In the genomic region with DNA sequence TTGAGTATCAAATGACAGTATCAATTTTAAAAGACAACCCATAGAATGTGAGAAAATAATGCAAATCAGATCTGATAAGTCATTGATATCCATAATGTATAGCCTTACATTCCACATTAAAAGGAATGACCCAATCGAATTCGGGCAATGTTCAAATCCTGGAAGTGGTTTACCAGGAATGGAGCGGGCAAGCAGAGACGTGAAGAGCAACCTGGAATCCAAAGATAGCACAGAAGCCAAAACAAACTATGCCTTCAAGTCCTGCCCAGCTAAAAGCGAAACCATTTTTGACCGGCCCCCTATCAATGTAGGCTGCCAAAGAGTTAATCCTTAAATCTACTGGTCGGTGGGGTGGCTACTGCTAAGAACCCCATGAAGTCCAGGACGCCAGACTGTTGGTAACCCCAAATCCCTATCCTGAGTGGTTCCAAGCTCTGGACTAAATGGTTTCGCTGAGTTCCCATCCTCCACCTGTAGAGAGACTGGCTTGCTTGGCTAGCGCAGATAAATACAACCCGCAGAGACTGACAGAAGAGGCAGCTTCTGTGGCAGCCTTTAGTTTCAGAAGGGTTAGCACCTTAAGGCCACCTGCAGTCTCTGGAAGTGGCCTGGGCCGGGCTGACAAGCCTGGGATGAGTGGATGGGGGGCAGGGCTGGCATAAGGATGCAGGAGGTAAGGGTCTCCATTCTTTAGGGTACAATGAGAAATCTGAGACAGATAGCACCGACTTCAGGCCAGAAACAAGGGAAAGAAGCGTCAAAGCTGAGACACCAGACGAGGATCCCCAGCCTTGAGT, we compare ENCODE assay signal across 8 mouse cellular contexts. TPM values are rescaled to one million over a fixed set of nuclear protein-coding genes. Genes with fewer than 3 reads are reported as not detected.
DNase-seq lines count a peak whose midpoint lies in the region; ATAC-seq and TF ChIP-seq lines count a peak whose summit lies in the region.

No protein-coding gene starts in this region.

- H3K79me2 ChIP-seq in CH12.LX (replicated peaks; ENCODE audit: control insufficient read depth, extremely low read depth, insufficient read depth, poor library complexity, severe bottlenecking): no peaks in the 10 kb centered on the region

- peak overlapping the region; percentile 95 for H3K4me2 ChIP-seq in CH12.LX (ENCODE audit: insufficient read depth, low read depth, poor library complexity, severe bottlenecking)
- peak overlapping the region; percentile 69 for H3K4me2 ChIP-seq in forebrain, embryonic 15.5 days (replicated peaks)
- peak overlapping the region; percentile 67 for H3K4me2 ChIP-seq in liver, embryonic 16.5 days (ENCODE audit: low read depth, low read length)

- no peaks in the 10 kb centered on the region for H3K9me3 ChIP-seq in CH12.LX (replicated peaks; ENCODE audit: low read length)
- no peaks in the 10 kb centered on the region for H3K9me3 ChIP-seq in forebrain, embryonic 15.5 days
- H3K9me3 ChIP-seq in liver, embryonic 16.5 days (replicated peaks; ENCODE audit: control insufficient read depth, low read length): no peaks in the 10 kb centered on the region

- TF ChIP-seq CTCF in CH12.LX (conservative IDR thresholded peaks at IDR 0.05 in 1 of 2, IDR thresholded peaks at IDR 0.05 in 1 of 2; ENCODE audit: low read depth in 2 of 2, low read length in 2 of 2): no peak

- in situ Hi-C loops in CH12.LX (cut with MboI; ENCODE audit: low pct_ligation_motif_present, low pct_unique_long_range_greater_than_20kb, low sequenced_read_pairs): no loop called here

- peaks cover 65% of the 10 kb centered on the region for H3K27me3 ChIP-seq in CH12.LX (replicated peaks)
- no peaks in the 10 kb centered on the region for H3K27me3 ChIP-seq in forebrain, embryonic 15.5 days
- H3K27me3 ChIP-seq in liver, embryonic 16.5 days (ENCODE audit: control insufficient read depth, insufficient read depth, low read depth, low read length): peaks cover 62% of the 10 kb centered on the region

- H3K4me3 ChIP-seq in CH12.LX (replicated peaks in 1 of 3; ENCODE audit: low read depth in 2 of 3, low read length in 2 of 3, poor library complexity in 1 of 3): peak overlapping the region in 2 of 3 experiments; percentile 34 to 55
- H3K4me3 ChIP-seq in forebrain, embryonic 15.5 days: peak overlapping the region; percentile 86
- H3K4me3 ChIP-seq in liver, embryonic 16.5 days (ENCODE audit: low read depth, low read length): peak overlapping the region; percentile 48

- TF ChIP-seq RAD21 in CH12.LX (IDR thresholded peaks at IDR 0.05; ENCODE audit: low read depth, low read length): no peak

- TF ChIP-seq EP300 in CH12.LX (IDR thresholded peaks at IDR 0.05; ENCODE audit: low read length): peak; percentile 13; the same call in 1 of the 2 replicates

- peak overlapping the region; percentile 58 for H3K27ac ChIP-seq in CH12.LX (ENCODE audit: insufficient read depth, low read depth)
- peak overlapping the region; percentile 95 for H3K27ac ChIP-seq in forebrain, embryonic 15.5 days (replicated peaks)
- no peak overlapping the region for H3K27ac ChIP-seq in liver, embryonic 16.5 days (ENCODE audit: low read length)

- peak; percentile 15; the same call in 1 of the 2 replicates for ATAC-seq in frontal cortex, adult (ENCODE audit: low TSS enrichment)
- peak; percentile 68 for ATAC-seq in forebrain, embryonic 15.5 days (replicated peaks)
- 0 out of 2 replicates have a peak, but pooled peaks have one; percentile 24 for ATAC-seq in liver, embryonic 16.5 days (ENCODE audit: low read depth)

- H3K9ac ChIP-seq in CH12.LX (ENCODE audit: insufficient read depth, low read depth): peak overlapping the region; percentile 50
- peak overlapping the region; percentile 94 for H3K9ac ChIP-seq in forebrain, embryonic 15.5 days (replicated peaks)
- peak overlapping the region; percentile 4 for H3K9ac ChIP-seq in liver, embryonic 16.5 days (ENCODE audit: low read depth, low read length)

- H3K4me1 ChIP-seq in CH12.LX (ENCODE audit: control insufficient read depth in 1 of 2, insufficient read depth in 2 of 2): peaks cover 13 to 18% of the 10 kb centered on the region in 2 experiments; a peak in 3 of 4 replicates
- peaks cover 46% of the 10 kb centered on the region for H3K4me1 ChIP-seq in forebrain, embryonic 15.5 days
- peaks cover 16% of the 10 kb centered on the region for H3K4me1 ChIP-seq in liver, embryonic 16.5 days (ENCODE audit: control insufficient read depth, low read depth, low read length)

- intact Hi-C loops in gastrocnemius, postnatal 14 days (cut with DNase I; ENCODE audit: low total_unique reads): no loop called here

- WGBS in forebrain, embryonic 15.5 days: 20% methylated on average over 15 of the region's 15 CpGs
- 14% methylated on average over 15 of the region's 15 CpGs for WGBS in liver, embryonic 16.5 days (ENCODE audit: insufficient replicate concordance)

- no peaks in the 10 kb centered on the region for H3K36me3 ChIP-seq in CH12.LX (replicated peaks in 1 of 2; ENCODE audit: control insufficient read depth in 1 of 2, insufficient read depth in 1 of 2, low read length in 1 of 2)
- no peaks in the 10 kb centered on the region for H3K36me3 ChIP-seq in forebrain, embryonic 15.5 days
- no peaks in the 10 kb centered on the region for H3K36me3 ChIP-seq in liver, embryonic 16.5 days (ENCODE audit: control insufficient read depth, insufficient read depth)

- dilution Hi-C loops in CH12.LX (cut with MboI; ENCODE audit: extremely low pct_ligation_motif_present, extremely low pct_unique_long_range_greater_than_20kb, low sequenced_read_pairs): no loop called here

- no peak for TF ChIP-seq POLR2A in CH12.LX (IDR thresholded peaks at IDR 0.05; ENCODE audit: low read depth, low read length)

- no peak for DNase-seq in frontal cortex, postnatal 10 days (ENCODE audit: low spot score in 2 of 2)
- DNase-seq in CH12.LX (ENCODE audit: extremely low read depth): no peak
- DNase-seq in adrenal gland, postnatal 14 days: no peak
- DNase-seq in urinary bladder, postnatal 36 days (ENCODE audit: low spot score in 2 of 2): no peak
- DNase-seq in gastrocnemius, postnatal 14 days: no peak

TF ChIP-seq in CH12.LX, 34 proteins besides CTCF, POLR2A, EP300 and RAD21:
- TF ChIP-seq MXI1 (IDR thresholded peaks at IDR 0.05; ENCODE audit: low read depth, low read length) (no peak), MAX (IDR thresholded peaks at IDR 0.05; ENCODE audit: low read length) (peak; percentile 6; the same call in 1 of the 2 replicates), TCF12 (IDR thresholded peaks at IDR 0.05; ENCODE audit: low read depth, low read length) (no peak), MEF2A (IDR thresholded peaks at IDR 0.05; ENCODE audit: borderline replicate concordance, low read depth, low read length) (0 out of 2 replicates have a peak, but pooled peaks have one; percentile 22), PAX5 (IDR thresholded peaks at IDR 0.05; ENCODE audit: low read length) (no peak), POLR2AphosphoS2 (IDR thresholded peaks at IDR 0.05; ENCODE audit: low read depth, low read length) (no peak), MYC (IDR thresholded peaks at IDR 0.05; ENCODE audit: low read depth, low read length) (no peak), USF1 (IDR thresholded peaks at IDR 0.05; ENCODE audit: low read depth, low read length) (no peak), IRF4 (IDR thresholded peaks at IDR 0.05; ENCODE audit: low read depth, low read length) (no peak; the same call in 1 of the 2 replicates)

RNA-seq across cellular contexts. Expression of a gene that starts 0.6 kb away (rescaled TPM):
- 9.0 and 16.3 TPM in 2 replicates for total RNA-seq in CH12.LX (2012; rRNA removed)
- total RNA-seq in CH12.LX (2014; rRNA removed): 1.3 and 1.4 TPM in 2 replicates
- polyA plus RNA-seq in CH12.LX (2012; ENCODE audit: insufficient read length, low read depth): 3.3 and 4.8 TPM in 2 replicates
- polyA plus RNA-seq in forebrain, embryonic 15.5 days (2015; fragmentation: Nextera tagmentation; extraction: Ambion mirVana): 149 and 150 TPM in 2 replicates
- 2.1 and 2.2 TPM in 2 replicates for polyA plus RNA-seq in liver, embryonic 16.5 days (2015; fragmentation: Nextera tagmentation; extraction: Ambion mirVana)
- 31.3 and 31.6 TPM in 2 replicates for total RNA-seq in adrenal gland, postnatal 14 days (2021)
- total RNA-seq in gastrocnemius, postnatal 14 days (2021): under 1 TPM; 0.66 to 0.90 TPM

RNA-seq across cellular contexts. Expression of a gene that starts 15.1 kb away (rescaled TPM):
- 169 and 199 TPM in 2 replicates for total RNA-seq in CH12.LX (2012; rRNA removed)
- 108 and 112 TPM in 2 replicates for total RNA-seq in CH12.LX (2014; rRNA removed)
- 198 and 226 TPM in 2 replicates for polyA plus RNA-seq in CH12.LX (2012; ENCODE audit: insufficient read length, low read depth)
- 144 TPM in 2 replicates for polyA plus RNA-seq in forebrain, embryonic 15.5 days (2015; fragmentation: Nextera tagmentation; extraction: Ambion mirVana)
- polyA plus RNA-seq in liver, embryonic 16.5 days (2015; fragmentation: Nextera tagmentation; extraction: Ambion mirVana): 454 and 500 TPM in 2 replicates
- total RNA-seq in adrenal gland, postnatal 14 days (2021): 373 and 415 TPM in 2 replicates
- 10 to 100 TPM; 46.6 to 48.9 TPM for total RNA-seq in gastrocnemius, postnatal 14 days (2021)

RNA-seq across cellular contexts. Expression of a gene that starts 26.6 kb away (rescaled TPM):
- 0.08 TPM in 1 of 2 replicates, not detected in the other for total RNA-seq in CH12.LX (2012; rRNA removed)
- total RNA-seq in CH12.LX (2014; rRNA removed): 0.04 TPM in 1 of 2 replicates, not detected in the other
- polyA plus RNA-seq in CH12.LX (2012; ENCODE audit: insufficient read length, low read depth): not detected in 2 replicates
- polyA plus RNA-seq in forebrain, embryonic 15.5 days (2015; fragmentation: Nextera tagmentation; extraction: Ambion mirVana): 1.9 and 2.6 TPM in 2 replicates
- polyA plus RNA-seq in liver, embryonic 16.5 days (2015; fragmentation: Nextera tagmentation; extraction: Ambion mirVana): 1,073 and 1,144 TPM in 2 replicates
- total RNA-seq in adrenal gland, postnatal 14 days (2021): 17.5 and 72.4 TPM in 2 replicates
- 1 to 10 TPM in 1 of 2 experiments, under 1 TPM in 1; 0.59 to 1.5 TPM for total RNA-seq in gastrocnemius, postnatal 14 days (2021)

RNA-seq across cellular contexts. Expression of a gene that starts 37.5 kb away (rescaled TPM):
- total RNA-seq in CH12.LX (2012; rRNA removed) (106 and 165 TPM in 2 replicates), CH12.LX (2014; rRNA removed) (63.7 and 80.6 TPM in 2 replicates)
- polyA plus RNA-seq in CH12.LX (2012; ENCODE audit: insufficient read length, low read depth): 420 and 453 TPM in 2 replicates
- polyA plus RNA-seq in forebrain, embryonic 15.5 days (2015; fragmentation: Nextera tagmentation; extraction: Ambion mirVana): 61.8 and 62.0 TPM in 2 replicates
- 103 and 118 TPM in 2 replicates for polyA plus RNA-seq in liver, embryonic 16.5 days (2015; fragmentation: Nextera tagmentation; extraction: Ambion mirVana)
- 180 and 194 TPM in 2 replicates for total RNA-seq in adrenal gland, postnatal 14 days (2021)
- 10 to 100 TPM; 57.2 to 63.7 TPM for total RNA-seq in gastrocnemius, postnatal 14 days (2021)

RNA-seq across cellular contexts. Expression of a gene that starts 54.8 kb away (rescaled TPM):
- total RNA-seq in CH12.LX (2012; rRNA removed): not detected in 2 replicates
- total RNA-seq in CH12.LX (2014; rRNA removed): not detected in 2 replicates
- not detected in 2 replicates for polyA plus RNA-seq in CH12.LX (2012; ENCODE audit: insufficient read length, low read depth)
- 22.5 and 24.3 TPM in 2 replicates for polyA plus RNA-seq in forebrain, embryonic 15.5 days (2015; fragmentation: Nextera tagmentation; extraction: Ambion mirVana)
- 0.20 and 0.34 TPM in 2 replicates for polyA plus RNA-seq in liver, embryonic 16.5 days (2015; fragmentation: Nextera tagmentation; extraction: Ambion mirVana)
- total RNA-seq in adrenal gland, postnatal 14 days (2021): 8.2 and 9.6 TPM in 2 replicates
- 1 to 10 TPM; 6.2 to 7.3 TPM for total RNA-seq in gastrocnemius, postnatal 14 days (2021)

Comparison
In these comparisons a context has a peak if more than half of its experiments do, and no peak if none do; other contexts are left out.
1. ATAC-seq: peak in every context shown above with its lines; median percentile 68 in forebrain, embryonic 15.5 days; 24 in liver, embryonic 16.5 days; 15 in frontal cortex, adult.
2. H3K9ac ChIP-seq: peak in every context shown above with its lines; median percentile 94 in forebrain, embryonic 15.5 days; 50 in CH12.LX; 4 in liver, embryonic 16.5 days.